Mouse (Mus musculus) urinary bladder, adult 18-20 months (tissue): ENCODE measurements around the gene Klhl29.

Source experiments
- DNase-seq, 2 experiments: peaks; one replicate each; pipeline ENCODE4 v3.0.0; 2022; ENCODE audit warnings: low spot score in 2 of 2, mixed read lengths in 2 of 2

The Klhl29 gene

GRCm38 (mm10) chr12:5129190-5129589 lies 246.3 kb downstream of the Klhl29 start:
- DNase-seq = no peak

DNA sequence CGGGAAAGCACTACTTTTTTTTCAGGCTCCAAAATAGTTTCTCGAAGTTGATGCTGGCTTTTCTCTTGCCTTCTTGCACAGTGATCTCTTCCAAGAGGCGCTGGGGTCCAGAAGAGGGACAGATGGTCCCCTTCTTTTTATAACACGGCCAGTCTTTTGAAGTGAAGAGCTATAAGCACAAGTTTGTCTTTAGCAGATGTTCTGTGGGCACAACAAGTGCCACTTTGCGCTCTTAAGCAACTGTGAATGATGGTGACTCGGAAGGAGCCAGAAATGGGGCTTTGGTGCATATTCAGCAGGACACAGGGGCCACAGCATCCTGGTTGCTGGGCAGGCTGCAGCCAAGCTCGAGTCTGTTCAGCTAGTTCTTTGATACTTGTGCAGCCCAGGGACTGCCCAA lies 249.6 kb downstream of the Klhl29 start:
- DNase-seq = no peak

GRCm38 (mm10) chr12:5122972-5123371 lies 252.5 kb downstream of the Klhl29 start:
- DNase-seq = no peak

- DNase-seq = no peak
These were observed 255.2 kb downstream of the Klhl29 start for GRCm38 (mm10) chr12:5120249-5120648.

DNA sequence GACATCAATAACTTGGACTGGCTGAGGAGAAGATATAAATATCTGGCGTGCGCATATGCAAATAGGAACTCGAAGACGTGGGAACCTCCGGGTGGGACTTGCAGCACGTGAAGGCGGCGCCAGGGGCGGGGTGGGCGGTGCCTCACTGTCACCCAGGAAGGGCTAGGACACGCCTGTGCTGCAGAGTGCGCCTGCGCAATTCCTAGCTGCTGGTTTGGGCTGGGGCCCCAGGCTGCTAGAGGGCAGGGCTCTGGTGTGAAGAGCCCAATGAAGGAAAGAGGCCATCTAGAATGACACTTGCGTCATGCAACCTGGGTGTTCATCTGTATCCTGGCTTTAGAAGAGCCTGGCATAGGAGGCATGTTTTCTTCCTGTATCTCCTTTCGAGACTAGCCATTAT lies 255.8 kb downstream of the Klhl29 start:
- DNase-seq = peak; percentile 84 to 92

GRCm38 (mm10) chr12:5119286-5119685 lies 256.2 kb downstream of the Klhl29 start:
- no peak for DNase-seq

DNA sequence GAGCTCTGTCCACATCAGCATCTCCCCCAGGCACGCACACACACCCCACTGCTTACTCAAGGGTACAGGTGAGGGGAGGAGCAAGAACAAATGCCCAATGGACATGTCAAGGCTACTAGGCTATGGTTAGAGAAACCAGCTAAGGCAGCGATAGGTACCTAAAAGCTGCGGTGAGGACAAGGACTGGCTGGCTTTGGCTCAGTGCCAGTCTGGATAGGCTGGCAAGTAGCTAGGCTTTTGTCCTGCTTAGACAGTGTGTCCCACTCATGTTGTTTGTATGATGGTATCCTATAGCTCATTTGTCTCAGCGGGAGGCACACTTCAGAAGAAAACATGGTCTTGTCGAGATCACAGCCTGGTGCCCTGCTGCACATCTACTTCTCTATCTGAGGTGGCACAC lies 258.9 kb downstream of the Klhl29 start:
- no peak for DNase-seq

GRCm38 (mm10) chr12:5114631-5115030 lies 260.9 kb downstream of the Klhl29 start:
- DNase-seq = no peak

DNA sequence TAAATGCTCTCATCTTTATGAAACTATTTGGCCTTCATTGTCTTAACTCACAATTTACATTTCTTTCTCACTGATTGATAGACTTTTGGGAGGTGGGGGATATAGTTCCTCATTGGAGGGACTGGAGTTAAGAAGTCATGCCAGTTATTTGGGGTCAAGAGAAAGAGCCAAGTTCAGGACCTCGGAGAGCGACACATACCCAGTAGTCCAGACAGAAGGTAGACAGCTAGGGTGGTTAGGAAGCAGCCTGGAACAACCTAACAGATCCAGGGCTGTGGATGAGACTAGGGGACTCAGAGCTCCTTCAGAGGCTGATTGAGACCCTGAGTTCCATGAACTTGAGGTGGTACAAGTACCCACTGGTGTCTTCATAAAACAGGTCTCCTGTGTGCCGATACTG lies 264.1 kb downstream of the Klhl29 start:
- DNase-seq = no peak

GRCm38 (mm10) chr12:5108613-5109012 lies 266.9 kb downstream of the Klhl29 start:
- DNase-seq = no peak

DNA sequence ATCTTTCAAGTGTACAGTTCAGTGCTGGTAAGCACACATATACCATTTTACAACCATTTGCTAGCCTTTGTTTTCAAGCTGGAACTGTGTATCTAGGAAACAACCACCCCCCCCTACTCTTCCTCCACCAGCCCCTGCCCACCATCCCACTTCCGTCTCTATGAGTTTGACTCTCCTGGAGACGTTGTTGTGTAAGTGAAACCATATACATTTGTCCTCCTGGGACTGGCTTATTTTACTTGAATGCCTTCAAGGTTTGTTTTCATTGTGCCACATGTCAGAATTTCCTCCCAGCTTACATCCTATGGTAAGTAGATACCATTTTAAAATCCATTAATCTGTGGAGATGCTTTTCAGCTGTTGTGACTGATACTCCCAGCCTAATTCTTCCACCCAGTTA lies 267.7 kb downstream of the Klhl29 start:
- DNase-seq = no peak

GRCm38 (mm10) chr12:5104422-5105052 lies 270.9 kb downstream of the Klhl29 start:
- no peak for DNase-seq

GRCm38 (mm10) chr12:5101411-5102024 lies 274.0 kb downstream of the Klhl29 start:
- no peak for DNase-seq

DNA sequence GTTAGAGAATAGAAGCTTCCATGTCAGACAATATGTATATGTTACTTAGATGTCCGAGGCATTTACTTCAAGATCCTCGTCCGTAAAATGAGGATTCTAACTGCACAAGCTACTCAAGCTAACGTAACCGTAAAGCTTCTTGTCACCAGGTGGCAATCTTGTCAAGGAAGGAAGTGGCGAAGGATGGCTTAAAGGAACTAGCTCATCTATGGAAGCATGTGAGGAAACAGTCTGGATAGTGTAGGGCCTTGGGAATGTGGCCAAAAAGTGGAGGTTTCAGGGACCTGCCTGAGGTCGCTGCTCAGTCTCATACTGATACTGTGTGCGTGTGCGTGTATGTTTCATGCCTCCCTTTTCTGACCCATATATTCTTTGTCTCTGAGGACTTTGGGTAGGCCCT lies 275.9 kb downstream of the Klhl29 start:
- DNase-seq = no peak

- DNase-seq = no peak
These were observed 286.8 kb downstream of the Klhl29 start for GRCm38 (mm10) chr12:5088639-5089038.

DNA sequence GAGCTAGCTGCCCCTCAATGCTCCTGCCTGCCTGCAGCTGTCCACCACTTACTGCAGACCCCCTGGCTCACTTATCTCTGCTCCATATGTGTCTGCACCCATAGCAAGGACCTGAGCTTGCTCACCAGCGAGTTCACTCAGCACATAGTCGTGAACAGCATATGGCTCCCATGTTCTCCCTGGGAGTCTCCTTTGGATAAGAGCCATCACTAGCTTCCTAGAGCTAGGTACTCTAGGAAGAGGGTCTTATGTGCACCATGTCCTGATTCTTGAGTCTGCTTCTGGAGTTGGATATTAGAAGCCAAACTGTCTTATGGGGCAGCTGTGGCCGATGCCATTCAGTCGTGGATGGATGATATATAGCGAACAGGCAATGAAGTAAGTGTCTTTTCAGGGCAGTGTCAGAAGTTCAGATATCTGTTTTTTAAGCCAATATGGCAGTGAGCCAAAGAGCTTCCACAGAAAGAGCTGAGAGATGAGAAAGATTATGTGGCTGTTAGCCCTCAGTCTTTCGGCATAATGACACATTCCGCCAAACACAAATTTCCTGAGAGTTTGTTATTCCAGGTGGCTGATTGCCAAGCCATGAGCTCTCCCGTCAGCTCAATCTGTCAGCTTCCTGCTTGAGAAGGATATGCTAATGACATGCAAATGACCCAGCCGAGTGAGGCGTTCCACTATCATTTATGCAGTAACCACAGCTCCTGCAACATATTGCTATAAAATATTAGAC lies 287.5 kb downstream of the Klhl29 start:
- no peak for DNase-seq

- DNase-seq = no peak
These were observed 290.8 kb downstream of the Klhl29 start for GRCm38 (mm10) chr12:5084714-5085113.

DNA sequence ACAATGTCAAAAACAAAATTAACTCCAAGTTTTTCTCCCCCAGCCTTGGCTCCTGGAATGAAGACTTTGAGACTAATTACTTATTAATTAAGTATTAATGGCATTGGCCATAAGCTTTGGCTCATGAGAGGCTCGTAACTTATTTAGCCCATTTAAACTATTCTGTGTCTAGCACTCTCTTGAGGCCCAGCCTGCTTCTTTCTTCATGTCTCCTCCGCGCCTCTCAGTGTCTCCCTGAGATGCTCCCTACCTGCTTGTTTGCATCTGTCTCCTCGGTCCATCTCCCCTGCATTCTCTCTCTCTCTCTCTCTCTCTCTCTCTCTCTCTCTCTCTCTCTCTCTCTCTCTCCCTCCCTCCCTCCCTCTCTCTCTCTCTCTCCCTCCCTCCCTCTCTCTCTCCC lies 294.0 kb downstream of the Klhl29 start:
- no peak for DNase-seq

- no peak for DNase-seq
These were observed 302.3 kb downstream of the Klhl29 start for GRCm38 (mm10) chr12:5073191-5073590.

GRCm38 (mm10) chr12:5070131-5070530 lies 305.4 kb downstream of the Klhl29 start:
- DNase-seq = no peak

DNA sequence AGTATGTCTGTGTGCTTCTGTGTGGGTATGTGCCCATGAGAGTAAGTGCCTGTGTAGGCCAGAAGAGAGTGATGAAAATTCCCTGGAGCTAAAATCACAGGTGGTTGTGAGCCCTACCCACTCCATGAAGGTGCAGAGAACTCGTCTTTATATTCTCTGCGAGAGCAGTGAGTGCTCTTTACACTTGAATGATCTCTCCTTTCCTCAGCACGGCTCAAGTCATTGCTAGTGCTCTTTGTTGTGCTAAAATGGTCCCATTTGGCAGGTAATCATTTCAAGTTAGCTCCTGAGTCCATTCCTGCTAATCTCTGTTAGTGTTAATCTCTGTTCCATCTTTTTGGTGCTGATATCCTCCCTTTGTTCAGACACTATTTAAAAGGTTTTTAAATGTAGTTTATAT lies 307.9 kb downstream of the Klhl29 start:
- no peak for DNase-seq

DNA sequence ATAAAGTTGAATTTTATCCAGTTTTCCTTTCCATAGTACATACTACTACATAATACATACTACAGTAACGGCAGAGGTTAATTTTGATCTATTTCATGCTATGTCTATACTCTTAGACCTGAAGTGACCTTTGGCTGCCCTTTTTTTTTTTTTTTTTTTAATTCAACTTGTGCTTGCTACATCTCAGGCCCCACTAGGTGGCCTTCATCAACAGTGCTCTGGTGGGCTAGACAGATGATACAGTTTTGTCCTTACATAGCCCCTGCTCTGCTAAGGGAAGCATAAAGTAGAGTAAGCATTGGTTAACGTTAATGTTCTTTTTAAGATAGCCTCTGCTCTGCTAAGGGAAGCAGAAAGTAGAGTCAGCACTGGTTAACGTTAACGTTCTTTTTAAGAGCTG lies 327.4 kb downstream of the Klhl29 start:
- no peak for DNase-seq

GRCm38 (mm10) chr12:5044141-5044540 lies 331.3 kb downstream of the Klhl29 start:
- no peak for DNase-seq
